Mouse (Mus musculus): ENCODE data around the gene Akt1s1. TPM values are rescaled to one million over a fixed set of nuclear protein-coding genes. Genes with fewer than 3 reads are reported as not detected.
A peak's percentile ranks its signal among the peaks of the same experiment; 100 is the strongest.

Gene Akt1s1
- polyA plus RNA-seq, 1 experiment from 2014 or later, result 61.6 TPM

DNA sequence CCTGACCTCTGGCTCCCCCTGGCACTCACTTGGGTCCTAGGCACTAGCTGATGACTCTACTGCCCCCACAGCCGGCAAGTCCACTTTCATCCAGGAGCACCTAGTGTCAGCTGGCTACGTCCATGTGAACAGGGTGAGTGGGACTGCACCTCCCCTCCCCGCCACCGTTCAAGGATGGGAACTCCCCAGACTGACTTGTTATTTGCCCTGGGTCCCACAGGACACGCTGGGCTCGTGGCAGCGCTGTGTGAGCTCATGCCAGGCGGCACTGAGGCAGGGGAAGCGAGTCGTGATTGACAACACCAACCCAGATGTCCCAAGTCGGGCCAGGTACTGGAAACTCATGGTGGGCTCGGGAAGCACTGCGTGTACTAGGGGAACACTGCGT lies 12.6 kb downstream of the Akt1s1 start:
- no peak overlapping the region for H3K4me2 ChIP-seq (ENCODE audit: low read length)
- H3K9me3 ChIP-seq (ENCODE audit: control insufficient read depth, low read length), result no peaks in the 10 kb centered on the region
- no peak for ATAC-seq (ENCODE audit: insufficient number of reproducible peaks, insufficient read depth, low FRiP score, low read depth)
- H3K4me1 ChIP-seq (ENCODE audit: control insufficient read depth in 2 of 2, insufficient read depth in 2 of 2, low read length in 2 of 2), result peaks cover 22 to 37% of the 10 kb centered on the region in 2 experiments
- H3K36me3 ChIP-seq (ENCODE audit: control insufficient read depth, insufficient read depth, low read length), result peaks cover 61% of the 10 kb centered on the region
- H3K27ac ChIP-seq (replicated peaks in 1 of 2; ENCODE audit: control insufficient read depth in 1 of 2, insufficient read depth in 1 of 2, low read depth in 2 of 2, low read length in 2 of 2), result no peak overlapping the region
- no peak overlapping the region for H3K4me3 ChIP-seq (ENCODE audit: control insufficient read depth in 1 of 2, insufficient read depth in 1 of 2, low read depth in 1 of 2, low read length in 2 of 2)
- no peak overlapping the region for H3K9ac ChIP-seq (ENCODE audit: low read length)
- H3K27me3 ChIP-seq (ENCODE audit: control insufficient read depth, insufficient read depth, low read length), result no peaks in the 10 kb centered on the region
- 88% methylated on average over 14 of the region's 14 CpGs for WGBS

DNA sequence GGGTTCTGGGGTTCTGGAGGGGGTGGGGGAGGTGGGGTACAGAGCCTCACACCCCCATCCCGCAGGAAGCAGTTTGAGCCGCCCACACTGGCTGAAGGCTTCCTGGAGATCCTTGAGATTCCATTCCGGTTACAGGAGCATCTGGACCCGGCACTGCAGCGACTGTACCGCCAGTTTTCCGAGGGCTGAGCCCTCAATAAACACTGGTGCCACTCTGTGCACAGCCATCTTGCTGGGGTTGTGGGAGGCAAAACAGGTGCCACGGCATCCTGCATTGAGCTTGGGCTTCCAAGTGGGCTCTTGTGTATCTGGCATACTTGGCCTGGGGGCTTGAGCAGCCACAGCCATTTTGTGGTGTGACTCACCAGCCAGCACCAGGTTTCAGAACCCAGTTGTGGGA lies 13.6 kb downstream of the Akt1s1 start:
- no peaks in the 10 kb centered on the region for H3K27me3 ChIP-seq (ENCODE audit: control insufficient read depth, insufficient read depth, low read length)
- H3K9ac ChIP-seq (ENCODE audit: low read length), result no peak overlapping the region
- WGBS, result 70% methylated on average over 8 of the region's 8 CpGs
- H3K36me3 ChIP-seq (ENCODE audit: control insufficient read depth, insufficient read depth, low read length), result peaks cover 65% of the 10 kb centered on the region
- H3K4me3 ChIP-seq (ENCODE audit: control insufficient read depth in 1 of 2, insufficient read depth in 1 of 2, low read depth in 1 of 2, low read length in 2 of 2), result no peak overlapping the region
- H3K9me3 ChIP-seq (ENCODE audit: control insufficient read depth, low read length), result no peaks in the 10 kb centered on the region
- H3K4me2 ChIP-seq (ENCODE audit: low read length), result no peak overlapping the region
- no peak for ATAC-seq (ENCODE audit: insufficient number of reproducible peaks, insufficient read depth, low FRiP score, low read depth)
- H3K4me1 ChIP-seq (ENCODE audit: control insufficient read depth in 2 of 2, insufficient read depth in 2 of 2, low read length in 2 of 2), result peaks cover 29 to 43% of the 10 kb centered on the region in 2 experiments
- H3K27ac ChIP-seq (replicated peaks in 1 of 2; ENCODE audit: control insufficient read depth in 1 of 2, insufficient read depth in 1 of 2, low read depth in 2 of 2, low read length in 2 of 2), result no peak overlapping the region

DNA sequence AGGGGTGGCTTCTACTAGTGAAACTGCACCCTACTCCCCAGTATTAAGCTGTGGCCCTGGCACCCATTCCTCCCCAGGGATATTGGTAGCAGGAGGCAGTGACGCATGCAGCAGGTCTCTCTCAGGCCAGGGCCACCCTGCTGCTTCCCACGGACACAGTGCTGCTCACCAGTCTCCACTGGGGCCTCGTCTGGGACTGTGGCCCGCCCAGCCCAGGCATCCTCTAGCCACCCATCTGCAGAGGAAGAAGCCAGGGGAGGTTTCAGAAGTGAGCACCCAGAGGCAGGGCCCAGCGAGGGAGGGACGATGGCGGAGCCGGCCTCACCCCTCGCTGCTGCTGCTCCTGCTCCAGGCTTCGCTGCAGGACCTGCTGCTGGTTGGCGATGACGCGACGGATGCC lies 14.4 kb downstream of the Akt1s1 start:
- Histone ChIP-seq H3K4me2 (ENCODE audit: low read length) (no peak overlapping the region), H3K9ac (ENCODE audit: low read length) (no peak overlapping the region), H3K4me1 (ENCODE audit: control insufficient read depth in 2 of 2, insufficient read depth in 2 of 2, low read length in 2 of 2) (peaks cover 35 to 45% of the 10 kb centered on the region in 2 experiments), H3K27ac (replicated peaks in 1 of 2; ENCODE audit: control insufficient read depth in 1 of 2, insufficient read depth in 1 of 2, low read depth in 2 of 2, low read length in 2 of 2) (no peak overlapping the region; a peak in 1 of 4 replicates), H3K36me3 (ENCODE audit: control insufficient read depth, insufficient read depth, low read length) (peaks cover 66% of the 10 kb centered on the region), H3K27me3 (ENCODE audit: control insufficient read depth, insufficient read depth, low read length) (no peaks in the 10 kb centered on the region), H3K9me3 (ENCODE audit: control insufficient read depth, low read length) (no peaks in the 10 kb centered on the region), H3K4me3 (ENCODE audit: control insufficient read depth in 1 of 2, insufficient read depth in 1 of 2, low read depth in 1 of 2, low read length in 2 of 2) (no peak overlapping the region)
- WGBS, result 90% methylated on average over 14 of the region's 14 CpGs
- ATAC-seq (ENCODE audit: insufficient number of reproducible peaks, insufficient read depth, low FRiP score, low read depth), result no peak

DNA sequence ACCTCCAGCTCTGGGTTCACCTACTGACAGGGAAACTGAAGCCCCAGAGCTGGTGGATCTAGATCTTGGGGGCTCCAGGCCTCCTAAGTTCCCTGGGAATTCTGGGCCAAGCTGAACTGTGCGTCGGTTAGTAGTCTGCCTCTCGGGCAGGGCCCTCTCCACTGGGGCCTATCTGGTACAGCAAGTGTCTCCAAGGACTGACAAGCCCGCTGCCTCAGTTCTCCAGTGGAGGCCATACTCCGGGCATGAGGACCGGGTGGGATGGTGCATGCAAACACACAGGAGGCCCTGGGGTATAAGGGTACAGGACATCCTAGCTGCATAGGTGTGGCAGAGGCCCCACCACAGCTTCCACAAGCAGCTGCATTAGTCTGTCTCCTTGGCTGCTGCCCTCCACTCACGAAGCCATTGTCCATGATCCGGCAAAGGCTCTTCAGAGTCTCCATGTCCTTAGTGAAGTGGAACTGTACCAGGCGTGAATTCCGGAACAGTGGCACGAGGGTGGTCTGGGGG lies 15.2 kb downstream of the Akt1s1 start:
- Histone ChIP-seq H3K4me1 (ENCODE audit: control insufficient read depth in 2 of 2, insufficient read depth in 2 of 2, low read length in 2 of 2) (peaks cover 38 to 46% of the 10 kb centered on the region in 2 experiments), H3K9ac (ENCODE audit: low read length) (peak overlapping the region; percentile 97; the same call in 1 of the 2 replicates), H3K36me3 (ENCODE audit: control insufficient read depth, insufficient read depth, low read length) (peaks cover 62% of the 10 kb centered on the region), H3K4me3 (ENCODE audit: control insufficient read depth in 1 of 2, insufficient read depth in 1 of 2, low read depth in 1 of 2, low read length in 2 of 2) (no peak overlapping the region), H3K4me2 (ENCODE audit: low read length) (no peak overlapping the region; the same call in 1 of the 2 replicates), H3K27me3 (ENCODE audit: control insufficient read depth, insufficient read depth, low read length) (no peaks in the 10 kb centered on the region), H3K27ac (replicated peaks in 1 of 2; ENCODE audit: control insufficient read depth in 1 of 2, insufficient read depth in 1 of 2, low read depth in 2 of 2, low read length in 2 of 2) (peak overlapping the region in 1 of 2 experiments; percentile 100; a peak in 1 of 4 replicates), H3K9me3 (ENCODE audit: control insufficient read depth, low read length) (no peaks in the 10 kb centered on the region)
- ATAC-seq (ENCODE audit: insufficient number of reproducible peaks, insufficient read depth, low FRiP score, low read depth), result no peak
- 87% methylated on average over 11 of the region's 11 CpGs for WGBS

DNA sequence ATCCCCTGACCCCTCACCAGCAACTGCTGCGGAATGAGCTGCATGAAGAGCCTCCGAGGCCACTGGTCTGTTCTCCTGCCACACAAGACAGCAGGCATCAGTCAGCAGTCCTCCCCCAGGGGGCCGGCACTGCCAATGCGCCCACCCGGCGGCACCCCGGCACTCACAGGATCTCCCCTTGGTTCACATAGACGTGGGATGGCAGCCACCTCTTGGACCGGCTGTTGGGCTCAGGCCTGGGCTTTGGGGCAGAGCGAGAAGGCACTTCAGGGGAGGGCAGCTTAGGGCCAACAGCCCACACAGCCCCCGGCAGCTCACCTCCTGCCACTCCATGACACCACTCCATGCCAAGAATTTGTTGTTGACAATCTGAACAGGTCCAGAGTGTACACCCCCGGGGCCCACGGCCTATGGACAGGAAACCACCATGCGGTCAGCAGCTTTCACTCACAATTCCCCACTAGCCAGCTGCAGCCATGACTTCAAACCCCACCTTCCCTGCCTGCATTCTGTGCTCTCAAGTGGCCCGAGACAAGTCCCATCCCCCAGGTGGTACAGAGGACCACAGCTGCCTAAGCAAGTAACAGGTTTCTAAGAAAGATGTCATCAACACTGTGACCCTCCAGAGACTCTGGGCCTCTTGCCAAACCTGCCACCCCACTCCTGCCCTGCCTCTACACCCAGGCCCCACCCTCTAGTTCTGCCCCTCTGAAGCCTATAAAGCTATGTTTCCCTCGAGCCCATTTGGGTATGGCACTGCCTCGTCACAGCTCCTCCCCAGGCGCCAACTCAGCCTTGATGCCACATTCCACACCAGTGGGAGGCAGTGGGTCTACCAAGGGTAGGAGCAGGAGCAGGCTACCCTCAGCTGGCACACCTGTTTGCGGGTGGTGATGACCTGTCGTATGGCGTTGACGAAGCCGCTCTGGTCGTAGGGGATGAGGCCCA lies 16.1 kb downstream of the Akt1s1 start:
- 63% methylated on average over 24 of the region's 24 CpGs for WGBS
- Histone ChIP-seq H3K36me3 (ENCODE audit: control insufficient read depth, insufficient read depth, low read length) (peaks cover 54% of the 10 kb centered on the region), H3K4me1 (ENCODE audit: control insufficient read depth in 2 of 2, insufficient read depth in 2 of 2, low read length in 2 of 2) (peaks cover 38 to 46% of the 10 kb centered on the region in 2 experiments), H3K27me3 (ENCODE audit: control insufficient read depth, insufficient read depth, low read length) (no peaks in the 10 kb centered on the region), H3K9ac (ENCODE audit: low read length) (peak overlapping the region; percentile 97), H3K27ac (replicated peaks in 1 of 2; ENCODE audit: control insufficient read depth in 1 of 2, insufficient read depth in 1 of 2, low read depth in 2 of 2, low read length in 2 of 2) (peak overlapping the region; percentile 27 to 100), H3K4me2 (ENCODE audit: low read length) (peak overlapping the region; percentile 92), H3K9me3 (ENCODE audit: control insufficient read depth, low read length) (no peaks in the 10 kb centered on the region), H3K4me3 (ENCODE audit: control insufficient read depth in 1 of 2, insufficient read depth in 1 of 2, low read depth in 1 of 2, low read length in 2 of 2) (no peak overlapping the region)
- ATAC-seq (ENCODE audit: insufficient number of reproducible peaks, insufficient read depth, low FRiP score, low read depth), result no peak

DNA sequence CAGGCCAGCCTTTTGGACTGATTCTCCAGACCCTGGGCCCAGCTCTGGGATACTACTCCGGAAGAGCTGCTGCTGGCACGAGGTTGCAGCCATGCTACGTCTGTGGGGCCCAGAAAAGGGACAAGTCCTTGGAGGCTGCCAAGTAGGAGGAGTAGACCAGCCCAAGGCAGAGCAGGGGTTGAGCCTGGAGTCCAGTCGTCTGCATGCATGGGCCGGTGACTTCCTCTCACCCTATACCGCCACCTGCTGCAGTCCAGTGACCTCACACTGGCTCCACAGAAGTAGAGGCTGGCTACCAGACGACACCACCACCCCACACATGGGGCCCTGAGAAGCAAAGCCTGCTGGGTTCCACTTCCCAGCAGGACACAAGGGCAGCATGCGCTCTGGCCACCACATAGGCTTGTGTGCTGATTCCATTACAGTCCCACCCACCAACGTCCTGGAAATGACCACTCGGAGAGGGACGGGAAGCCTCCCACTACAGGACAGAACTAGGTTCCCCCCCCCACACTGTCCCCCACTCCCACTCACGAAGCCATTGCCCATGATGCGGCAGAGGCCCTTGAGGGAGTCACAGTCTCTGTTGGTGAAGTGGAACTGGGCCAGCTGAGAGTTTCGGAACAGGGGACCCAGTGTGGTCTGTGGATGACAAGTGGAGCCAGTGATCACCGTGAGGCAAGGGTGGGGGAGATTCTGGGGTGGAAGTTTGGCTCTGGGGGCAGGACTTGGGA lies 17.7 kb downstream of the Akt1s1 start:
- Histone ChIP-seq H3K36me3 (ENCODE audit: control insufficient read depth, insufficient read depth, low read length) (peaks cover 52% of the 10 kb centered on the region), H3K4me1 (ENCODE audit: control insufficient read depth in 2 of 2, insufficient read depth in 2 of 2, low read length in 2 of 2) (peaks cover 40 to 56% of the 10 kb centered on the region in 2 experiments), H3K27me3 (ENCODE audit: control insufficient read depth, insufficient read depth, low read length) (no peaks in the 10 kb centered on the region), H3K4me3 (ENCODE audit: control insufficient read depth in 1 of 2, insufficient read depth in 1 of 2, low read depth in 1 of 2, low read length in 2 of 2) (peak overlapping the region; percentile 2 to 77; a peak in 3 of 4 replicates), H3K9me3 (ENCODE audit: control insufficient read depth, low read length) (no peaks in the 10 kb centered on the region), H3K27ac (replicated peaks in 1 of 2; ENCODE audit: control insufficient read depth in 1 of 2, insufficient read depth in 1 of 2, low read depth in 2 of 2, low read length in 2 of 2) (peak overlapping the region; percentile 79 to 100), H3K9ac (ENCODE audit: low read length) (peak overlapping the region; percentile 97), H3K4me2 (ENCODE audit: low read length) (peak overlapping the region; percentile 92)
- 36% methylated on average over 15 of the region's 15 CpGs for WGBS
- peak; percentile 15; the same call in 1 of the 2 replicates for ATAC-seq (ENCODE audit: insufficient number of reproducible peaks, insufficient read depth, low FRiP score, low read depth)

DNA sequence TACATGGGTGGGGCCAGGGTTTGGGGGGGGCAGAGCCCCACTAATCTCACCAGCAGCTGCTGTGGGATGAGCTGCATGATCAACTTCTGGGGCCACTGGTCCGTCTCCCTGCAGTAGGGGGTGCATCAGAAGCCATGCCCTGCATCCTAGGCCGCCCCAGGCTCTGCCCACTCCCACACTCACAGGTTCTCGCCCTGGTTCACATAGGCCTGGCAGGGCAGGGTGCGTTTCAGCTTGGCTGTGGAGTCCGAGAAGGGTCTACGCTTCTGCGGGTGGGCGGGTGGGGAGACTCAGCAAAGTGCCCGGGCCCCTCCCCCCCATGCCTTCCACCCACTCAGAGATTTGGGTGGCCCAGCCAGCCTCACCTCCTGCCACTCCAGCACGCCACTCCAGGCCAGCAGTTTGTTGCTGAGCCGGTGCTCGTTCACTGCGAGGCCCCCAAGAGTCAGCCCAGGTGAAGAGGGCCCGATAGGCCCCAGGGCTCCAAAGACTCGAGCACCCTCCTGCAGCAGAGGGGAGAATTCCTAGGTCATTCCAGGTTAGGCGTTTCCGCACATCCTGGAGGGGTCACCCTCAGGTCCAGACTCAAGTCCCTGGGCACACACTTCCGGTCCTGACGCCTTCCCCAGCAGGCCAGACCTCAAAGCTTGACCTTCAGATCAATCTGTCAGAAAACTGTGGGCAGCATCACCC lies 18.4 kb downstream of the Akt1s1 start:
- H3K9ac ChIP-seq (ENCODE audit: low read length), result peak overlapping the region; percentile 97
- ATAC-seq (ENCODE audit: insufficient number of reproducible peaks, insufficient read depth, low FRiP score, low read depth), result no peak
- peak overlapping the region; percentile 77 to 95; a peak in 3 of 4 replicates for H3K4me3 ChIP-seq (ENCODE audit: control insufficient read depth in 1 of 2, insufficient read depth in 1 of 2, low read depth in 1 of 2, low read length in 2 of 2)
- H3K27me3 ChIP-seq (ENCODE audit: control insufficient read depth, insufficient read depth, low read length), result no peaks in the 10 kb centered on the region
- no peaks in the 10 kb centered on the region for H3K9me3 ChIP-seq (ENCODE audit: control insufficient read depth, low read length)
- peaks cover 45% of the 10 kb centered on the region for H3K36me3 ChIP-seq (ENCODE audit: control insufficient read depth, insufficient read depth, low read length)
- H3K4me2 ChIP-seq (ENCODE audit: low read length), result peak overlapping the region; percentile 92
- WGBS, result 64% methylated on average over 19 of the region's 19 CpGs
- H3K4me1 ChIP-seq (ENCODE audit: control insufficient read depth in 2 of 2, insufficient read depth in 2 of 2, low read length in 2 of 2), result peaks cover 40 to 56% of the 10 kb centered on the region in 2 experiments
- H3K27ac ChIP-seq (replicated peaks in 1 of 2; ENCODE audit: control insufficient read depth in 1 of 2, insufficient read depth in 1 of 2, low read depth in 2 of 2, low read length in 2 of 2), result peak overlapping the region; percentile 79 to 100; a peak in 3 of 4 replicates
